Mouse (Mus musculus) E14TG2a.4 (cell line): Measurements from ENCODE around the gene Mrln.

Experiments
- CTCF ChIP-seq: conservative IDR thresholded peaks from 2 replicates; pipeline ENCODE4 v1.5.1; 2014; ENCODE audit warnings: low read length
- POU5F1 ChIP-seq: IDR thresholded peaks from 2 replicates; pipeline ENCODE4 v1.6.1; 2014; ENCODE audit warnings: low read length, borderline replicate concordance

GRCm38 (mm10) chr10:70165877-70166276, 38.6 kb upstream of the Mrln start:
- TF ChIP-seq CTCF = no peak
- no peak for TF ChIP-seq POU5F1
